Mouse (Mus musculus) stomach, postnatal 0 days (tissue): ENCODE measurements around the gene Tnfaip2.

Experiments
- CTCF ChIP-seq: IDR thresholded peaks from 2 replicates; pipeline ENCODE4 v1.5.1; 2016; ENCODE audit warnings: antibody characterized with exemption, low read depth, mild to moderate bottlenecking, moderate library complexity
- EP300 ChIP-seq: optimal IDR thresholded peaks from 2 replicates; pipeline ENCODE3; 2016; ENCODE audit warnings: antibody characterized with exemption

GRCm38 (mm10) chr12:111466369-111466768 is 24.1 kb downstream of the Tnfaip2 start:
- TF ChIP-seq CTCF (no peak), EP300 (no peak)
